8 mouse cellular contexts compared by ENCODE assay signal in genomic region chr2:92055101-92055813, GRCm38 (mm10). TPM values are rescaled to one million over a fixed set of nuclear protein-coding genes. Genes with fewer than 3 reads are reported as not detected.
DNase-seq lines count a peak whose midpoint lies in the region; ATAC-seq and TF ChIP-seq lines count a peak whose summit lies in the region.

No protein-coding gene starts in this region.

- H3K4me2 ChIP-seq in forebrain, embryonic 12.5 days, result peak overlapping the region; percentile 70
- peak overlapping the region; percentile 75 for H3K4me2 ChIP-seq in heart, postnatal 0 days (ENCODE audit: low read depth, low read length)
- peak overlapping the region; percentile 70 for H3K4me2 ChIP-seq in liver, embryonic 15.5 days
- H3K4me2 ChIP-seq in neural tube, embryonic 11.5 days (ENCODE audit: low read depth), result peak overlapping the region; percentile 67
- peak overlapping the region; percentile 71 for H3K4me2 ChIP-seq in stomach, postnatal 0 days (replicated peaks; ENCODE audit: low read depth)

- no peaks in the 10 kb centered on the region for H3K9me3 ChIP-seq in forebrain, embryonic 12.5 days
- H3K9me3 ChIP-seq in heart, postnatal 0 days (replicated peaks; ENCODE audit: control insufficient read depth, low read length), result no peaks in the 10 kb centered on the region
- no peaks in the 10 kb centered on the region for H3K9me3 ChIP-seq in liver, embryonic 15.5 days (replicated peaks)
- no peaks in the 10 kb centered on the region for H3K9me3 ChIP-seq in neural tube, embryonic 11.5 days (ENCODE audit: control insufficient read depth, low read length)
- H3K9me3 ChIP-seq in stomach, postnatal 0 days (ENCODE audit: control insufficient read depth, low read length), result no peaks in the 10 kb centered on the region

- H3K27me3 ChIP-seq in forebrain, embryonic 12.5 days, result peaks cover 62% of the 10 kb centered on the region
- H3K27me3 ChIP-seq in heart, postnatal 0 days (ENCODE audit: control insufficient read depth, insufficient read depth, low read length), result peaks cover 17% of the 10 kb centered on the region
- H3K27me3 ChIP-seq in liver, embryonic 15.5 days, result peaks cover 85% of the 10 kb centered on the region
- H3K27me3 ChIP-seq in neural tube, embryonic 11.5 days (ENCODE audit: control insufficient read depth, insufficient read depth, low read length), result peaks cover 17% of the 10 kb centered on the region
- no peaks in the 10 kb centered on the region for H3K27me3 ChIP-seq in stomach, postnatal 0 days (ENCODE audit: control insufficient read depth, insufficient read depth, low read length)

- DNase-seq in brain, embryonic 18.5 days (ENCODE audit: low read depth, low spot score), result peak; percentile 74
- peak; percentile 89 for DNase-seq in heart, postnatal 0 days (ENCODE audit: low spot score)
- peak; percentile 91 to 95 for DNase-seq in kidney, postnatal 36 days
- DNase-seq in neural tube, embryonic 11.5 days (ENCODE audit: low spot score), result peak; percentile 95
- peak; percentile 92 for DNase-seq in stomach, postnatal 0 days (ENCODE audit: low spot score)

- ATAC-seq in CD4-positive, CD25-positive, alpha-beta regulatory T cell, adult 4 months, result peak; percentile 62
- peak; percentile 61 for ATAC-seq in forebrain, embryonic 12.5 days (ENCODE audit: low FRiP score)
- ATAC-seq in heart, postnatal 0 days (ENCODE audit: insufficient read depth, low read depth), result peak; percentile 66
- ATAC-seq in liver, embryonic 15.5 days (ENCODE audit: insufficient read depth), result peak; percentile 67
- peak; percentile 35; the same call in 1 of the 2 replicates for ATAC-seq in neural tube, embryonic 11.5 days (ENCODE audit: insufficient read depth, low FRiP score, low TSS enrichment)
- ATAC-seq in stomach, postnatal 0 days (ENCODE audit: low FRiP score, low TSS enrichment), result peak; percentile 82

- WGBS in forebrain, embryonic 12.5 days, result 5% methylated on average over 38 of the region's 38 CpGs
- WGBS in heart, postnatal 0 days, result 4% methylated on average over 38 of the region's 38 CpGs
- 4% methylated on average over 38 of the region's 38 CpGs for WGBS in liver, embryonic 15.5 days (ENCODE audit: insufficient replicate concordance)
- WGBS in neural tube, embryonic 11.5 days, result 3% methylated on average over 38 of the region's 38 CpGs
- WGBS in stomach, postnatal 0 days, result 3% methylated on average over 38 of the region's 38 CpGs

- peak overlapping the region; percentile 71 for H3K27ac ChIP-seq in forebrain, embryonic 12.5 days
- H3K27ac ChIP-seq in heart, postnatal 0 days (ENCODE audit: low read depth), result peak overlapping the region; percentile 71
- peak overlapping the region; percentile 57 for H3K27ac ChIP-seq in liver, embryonic 15.5 days (replicated peaks)
- 0 out of 2 replicates have a peak overlapping the region, but pooled peaks have one; percentile 29 for H3K27ac ChIP-seq in neural tube, embryonic 11.5 days (ENCODE audit: low read depth, low read length)
- peak overlapping the region; percentile 88 for H3K27ac ChIP-seq in stomach, postnatal 0 days (replicated peaks)

- peaks cover 25% of the 10 kb centered on the region for H3K4me1 ChIP-seq in forebrain, embryonic 12.5 days
- H3K4me1 ChIP-seq in heart, postnatal 0 days (ENCODE audit: control insufficient read depth, insufficient read depth), result peaks cover 13% of the 10 kb centered on the region
- H3K4me1 ChIP-seq in liver, embryonic 15.5 days (replicated peaks), result peaks cover 28% of the 10 kb centered on the region
- H3K4me1 ChIP-seq in neural tube, embryonic 11.5 days (ENCODE audit: control insufficient read depth, insufficient read depth, low read length), result peaks cover 10% of the 10 kb centered on the region; the same call in 1 of the 2 replicates
- H3K4me1 ChIP-seq in stomach, postnatal 0 days (replicated peaks; ENCODE audit: control insufficient read depth, insufficient read depth), result peaks cover 3% of the 10 kb centered on the region; the same call in 1 of the 2 replicates

- H3K4me3 ChIP-seq in forebrain, embryonic 12.5 days (replicated peaks), result peak overlapping the region; percentile 37
- H3K4me3 ChIP-seq in heart, postnatal 0 days (ENCODE audit: low read depth, low read length), result peak overlapping the region; percentile 44
- H3K4me3 ChIP-seq in liver, embryonic 15.5 days (replicated peaks), result peak overlapping the region; percentile 41
- peak overlapping the region; percentile 25 for H3K4me3 ChIP-seq in neural tube, embryonic 11.5 days (ENCODE audit: low read depth, low read length)
- peak overlapping the region; percentile 31 for H3K4me3 ChIP-seq in stomach, postnatal 0 days (ENCODE audit: low read depth, low read length)

- no peaks in the 10 kb centered on the region for H3K36me3 ChIP-seq in forebrain, embryonic 12.5 days (replicated peaks)
- H3K36me3 ChIP-seq in heart, postnatal 0 days (replicated peaks; ENCODE audit: control insufficient read depth, insufficient read depth, low read length), result no peaks in the 10 kb centered on the region
- H3K36me3 ChIP-seq in liver, embryonic 15.5 days (replicated peaks), result no peaks in the 10 kb centered on the region
- no peaks in the 10 kb centered on the region for H3K36me3 ChIP-seq in neural tube, embryonic 11.5 days (ENCODE audit: control insufficient read depth, insufficient read depth, low read length)
- H3K36me3 ChIP-seq in stomach, postnatal 0 days (ENCODE audit: control insufficient read depth, insufficient read depth, low read length), result no peaks in the 10 kb centered on the region

- peak overlapping the region; percentile 43; the same call in 1 of the 2 replicates for H3K9ac ChIP-seq in forebrain, embryonic 12.5 days
- peak overlapping the region; percentile 51; the same call in 1 of the 2 replicates for H3K9ac ChIP-seq in heart, postnatal 0 days (replicated peaks; ENCODE audit: low read depth, low read length)
- H3K9ac ChIP-seq in liver, embryonic 15.5 days, result 0 out of 2 replicates have a peak overlapping the region, but pooled peaks have one; percentile 27
- H3K9ac ChIP-seq in neural tube, embryonic 11.5 days (ENCODE audit: low read length), result peak overlapping the region; percentile 31
- peak overlapping the region; percentile 66 for H3K9ac ChIP-seq in stomach, postnatal 0 days (ENCODE audit: low read length)

- TF ChIP-seq CTCF in heart, postnatal 0 days (IDR thresholded peaks at IDR 0.05; ENCODE audit: low read depth), result no peak
- TF ChIP-seq CTCF in stomach, postnatal 0 days (IDR thresholded peaks at IDR 0.05; ENCODE audit: low read depth), result 0 out of 2 replicates have a peak, but pooled peaks have one; percentile 1

- TF ChIP-seq EP300 in heart, postnatal 0 days (IDR thresholded peaks at IDR 0.05; ENCODE audit: low read depth), result no peak
- no peak for TF ChIP-seq EP300 in stomach, postnatal 0 days (optimal IDR thresholded peaks at IDR 0.05)

RNA-seq across cellular contexts. Expression of gene Creb3l1, which starts 31.0 kb away (rescaled TPM):
- polyA plus RNA-seq in CD4-positive, CD25-positive, alpha-beta regulatory T cell, adult 4 months (2017; shearing (Covaris generic)), result 1 to 10 TPM in 1 of 2 experiments, under 1 TPM in 1; 0.77 to 1.2 TPM
- 1.4 and 1.5 TPM in 2 replicates for polyA plus RNA-seq in forebrain, embryonic 12.5 days (2016; fragmentation: Nextera tagmentation; extraction: Ambion mirVana)
- total RNA-seq in heart, postnatal 0 days (2014; rRNA removed; ENCODE audit: low replicate concordance), result 3.8 and 6.7 TPM in 2 replicates
- polyA plus RNA-seq in heart, postnatal 0 days (2015; fragmentation: Nextera tagmentation; extraction: Ambion mirVana), result 4.1 and 4.2 TPM in 2 replicates
- polyA plus RNA-seq in liver, embryonic 15.5 days (2015; fragmentation: Nextera tagmentation; extraction: Ambion mirVana), result 1.1 and 1.3 TPM in 2 replicates
- 1.6 and 2.0 TPM in 2 replicates for polyA plus RNA-seq in neural tube, embryonic 11.5 days (2014; fragmentation: Nextera tagmentation; extraction: Ambion mirVana)
- 13.2 and 15.6 TPM in 2 replicates for polyA plus RNA-seq in stomach, postnatal 0 days (2015; fragmentation: Nextera tagmentation; extraction: Ambion mirVana)

RNA-seq across cellular contexts. Expression of gene Phf21a, which starts 37.7 kb away (rescaled TPM):
- 10 to 100 TPM; 76.1 to 88.7 TPM for polyA plus RNA-seq in CD4-positive, CD25-positive, alpha-beta regulatory T cell, adult 4 months (2017; shearing (Covaris generic))
- 43.7 and 44.1 TPM in 2 replicates for polyA plus RNA-seq in forebrain, embryonic 12.5 days (2016; fragmentation: Nextera tagmentation; extraction: Ambion mirVana)
- 41.0 and 60.2 TPM in 2 replicates for total RNA-seq in heart, postnatal 0 days (2014; rRNA removed; ENCODE audit: low replicate concordance)
- polyA plus RNA-seq in heart, postnatal 0 days (2015; fragmentation: Nextera tagmentation; extraction: Ambion mirVana), result 8.8 and 9.9 TPM in 2 replicates
- polyA plus RNA-seq in liver, embryonic 15.5 days (2015; fragmentation: Nextera tagmentation; extraction: Ambion mirVana), result 2.6 and 3.2 TPM in 2 replicates
- 32.1 and 34.1 TPM in 2 replicates for polyA plus RNA-seq in neural tube, embryonic 11.5 days (2014; fragmentation: Nextera tagmentation; extraction: Ambion mirVana)
- polyA plus RNA-seq in stomach, postnatal 0 days (2015; fragmentation: Nextera tagmentation; extraction: Ambion mirVana), result 7.2 and 7.3 TPM in 2 replicates

Comparison
In these comparisons a context has a peak if more than half of its experiments do, and no peak if none do; other contexts are left out.
1. Peak in every context shown above with its lines: DNase-seq, ATAC-seq, H3K4me3 ChIP-seq and H3K27ac ChIP-seq.
2. H3K27ac ChIP-seq: peak in every context shown above with its lines; median percentile 88 in stomach, postnatal 0 days; 71 in forebrain, embryonic 12.5 days; 71 in heart, postnatal 0 days; 57 in liver, embryonic 15.5 days; 29 in neural tube, embryonic 11.5 days.